Comparison of ENCODE assay signal across 14 mouse cellular contexts in genomic region chr8:100515896-100516295, GRCm38 (mm10).
A peak's percentile ranks its signal among the peaks of the same experiment; 100 is the strongest.
DNase-seq lines count a peak whose midpoint lies in the region; ATAC-seq lines count a peak whose summit lies in the region.
"Had no signal": no experiment of that assay in that cellular context is flagged by ENCODE, and none has a peak within 500 bp of the region (broad histone marks: within the 10 kb centered on the region; RNA-seq: fewer than 3 reads in every experiment).

No protein-coding gene starts in this region.

- no peak overlapping the region for H3K9ac ChIP-seq in forebrain, embryonic 13.5 days
- H3K9ac ChIP-seq in midbrain, embryonic 12.5 days (replicated peaks): no peak overlapping the region
- H3K9ac ChIP-seq: kidney, embryonic 15.5 days; limb, embryonic 15.5 days had no signal

- DNase-seq in embryo, embryonic 10.5 days (ENCODE audit: low spot score): peak; percentile 7
- no peak for DNase-seq in embryo, embryonic 9.5 days (ENCODE audit: extremely low spot score)
- peak; percentile 71 for DNase-seq in Muller cell, postnatal 12 days (ENCODE audit: inconsistent ontology term)
- DNase-seq in gastrocnemius, postnatal 25 days: no peak
- no peak for DNase-seq in layer of hippocampus, adult 11-12 months (ENCODE audit: low spot score)
- DNase-seq in urinary bladder, adult 2 months (ENCODE audit: low spot score): no peak
- DNase-seq: B cell, adult 2 months; heart, adult 2 months; heart, postnatal 14 days had no signal

- 12% methylated on average over 1 of the region's 1 CpGs for WGBS in forebrain, embryonic 13.5 days
- WGBS in midbrain, embryonic 12.5 days: 10% methylated on average over 1 of the region's 1 CpGs

- no peaks in the 10 kb centered on the region for H3K27me3 ChIP-seq in forebrain, embryonic 13.5 days
- no peaks in the 10 kb centered on the region for H3K27me3 ChIP-seq in midbrain, embryonic 12.5 days
- H3K27me3 ChIP-seq: kidney, embryonic 15.5 days; limb, embryonic 15.5 days had no signal

- H3K4me1 ChIP-seq in forebrain, embryonic 13.5 days: peaks cover 11% of the 10 kb centered on the region
- peaks cover 4% of the 10 kb centered on the region; the same call in 1 of the 2 replicates for H3K4me1 ChIP-seq in midbrain, embryonic 12.5 days
- H3K4me1 ChIP-seq: kidney, embryonic 15.5 days; limb, embryonic 15.5 days had no signal

- H3K4me2 ChIP-seq in forebrain, embryonic 13.5 days: no peak overlapping the region
- no peak overlapping the region for H3K4me2 ChIP-seq in midbrain, embryonic 12.5 days (replicated peaks)
- H3K4me2 ChIP-seq: kidney, embryonic 15.5 days; limb, embryonic 15.5 days had no signal

- no peaks in the 10 kb centered on the region for H3K9me3 ChIP-seq in forebrain, embryonic 13.5 days (replicated peaks)
- no peaks in the 10 kb centered on the region for H3K9me3 ChIP-seq in midbrain, embryonic 12.5 days
- H3K9me3 ChIP-seq: kidney, embryonic 15.5 days; limb, embryonic 15.5 days had no signal

- H3K36me3 ChIP-seq in forebrain, embryonic 13.5 days (ENCODE audit: poor library complexity, severe bottlenecking): no peaks in the 10 kb centered on the region
- H3K36me3 ChIP-seq in midbrain, embryonic 12.5 days: no peaks in the 10 kb centered on the region
- H3K36me3 ChIP-seq: G1E; kidney, embryonic 15.5 days; limb, embryonic 15.5 days had no signal

- no peak overlapping the region for H3K27ac ChIP-seq in forebrain, embryonic 13.5 days
- H3K27ac ChIP-seq in midbrain, embryonic 12.5 days (replicated peaks): no peak overlapping the region
- H3K27ac ChIP-seq: heart, adult 2 months; kidney, embryonic 15.5 days; limb, embryonic 15.5 days had no signal

- ATAC-seq in forebrain, embryonic 13.5 days: peak; percentile 99
- peak; percentile 97 for ATAC-seq in midbrain, embryonic 12.5 days (ENCODE audit: low FRiP score, low read depth)

- no peak overlapping the region for H3K4me3 ChIP-seq in forebrain, embryonic 13.5 days
- no peak overlapping the region for H3K4me3 ChIP-seq in midbrain, embryonic 12.5 days
- H3K4me3 ChIP-seq: heart, adult 2 months; kidney, embryonic 15.5 days; limb, embryonic 15.5 days had no signal

Comparison
In these comparisons a context has a peak if more than half of its experiments do, and no peak if none do; other contexts are left out.
1. DNase-seq: peak in embryo, embryonic 10.5 days (single experiment) and Muller cell, postnatal 12 days (single experiment); none in embryo, embryonic 9.5 days (single experiment), gastrocnemius, postnatal 25 days (single experiment), layer of hippocampus, adult 11-12 months (single experiment) and urinary bladder, adult 2 months (single experiment).